Mouse (Mus musculus) midbrain, embryonic 16.5 days (tissue): ENCODE results near the gene Atl1. TPM values are rescaled to one million over a fixed set of nuclear protein-coding genes. Genes with fewer than 3 reads are reported as not detected.

Experiments used
- ATAC-seq: fragments of 200-750 bp; cut with Nextera tagmentation; 2 replicates; pipeline ENCODE4 v1.8.0; 2017; ENCODE audit warnings: moderate TSS enrichment
- H3K27ac ChIP-seq: fragments of 300-500 bp; sonication (generic); 2 replicates; pipeline ENCODE4 v1.5.1; 2014; ENCODE audit warnings: mild to moderate bottlenecking, low read length, mixed read lengths
- H3K27me3 ChIP-seq: fragments of 300-500 bp; sonication (generic); 2 replicates; pipeline ENCODE4 v1.6.1; 2014; ENCODE audit warnings: low read depth, low read length, mixed read lengths; ENCODE audit not compliant: control insufficient read depth, insufficient read depth
- H3K36me3 ChIP-seq: fragments of 300-500 bp; sonication (generic); 2 replicates; pipeline ENCODE4 v1.6.1; 2014; ENCODE audit warnings: mild to moderate bottlenecking, low read length, moderate library complexity, mixed read lengths; ENCODE audit not compliant: control insufficient read depth, insufficient read depth
- H3K4me1 ChIP-seq: fragments of 300-500 bp; sonication (generic); 2 replicates; pipeline ENCODE4 v1.6.1; 2014; ENCODE audit warnings: mild to moderate bottlenecking, low read length, mixed read lengths; ENCODE audit not compliant: control insufficient read depth, insufficient read depth
- H3K4me2 ChIP-seq: fragments of 300-500 bp; sonication (generic); 2 replicates; pipeline ENCODE4 v1.6.1; 2014; ENCODE audit warnings: mild to moderate bottlenecking, low read length, mixed read lengths
- H3K4me3 ChIP-seq: fragments of 300-500 bp; sonication (generic); 2 replicates; pipeline ENCODE4 v1.5.1; 2014; ENCODE audit warnings: low read depth, mild to moderate bottlenecking, low read length, moderate library complexity, mixed read lengths
- H3K9ac ChIP-seq: fragments of 300-500 bp; sonication (generic); 2 replicates; pipeline ENCODE4 v1.6.1; 2014; ENCODE audit warnings: low read depth, low read length, mixed read lengths
- H3K9me3 ChIP-seq: fragments of 300-500 bp; sonication (generic); replicated peaks from 2 replicates; pipeline ENCODE4 v1.6.1; 2014; ENCODE audit warnings: mild to moderate bottlenecking, low read length, mixed read lengths; ENCODE audit not compliant: control insufficient read depth, poor library complexity, severe bottlenecking
- WGBS: fragments of 180-500 bp; shearing (Covaris S2); extraction: QIAGEN DNeasy Blood & Tissue Kit; methylation state at CpG from one replicate; pipeline ENCODE4 v1.1.7; 2014; 5-methylcytosine and 5-hydroxymethylcytosine counted together
- polyA plus RNA-seq: library from polyadenylated mRNA; unstranded; fragments of >200 nt; fragmentation: Nextera tagmentation; extraction: Ambion mirVana; gene quantifications from 2 replicates; pipeline ENCODE4 v1.2.1, GENCODE M21; 2015

Atl1 gene
- polyA plus RNA-seq, 1 experiment from 2014 or later, result 171 TPM

- Histone ChIP-seq H3K4me3 (no peak overlapping the region), H3K36me3 (no peaks in the 10 kb centered on the region), H3K4me1 (no peaks in the 10 kb centered on the region; the same call in 1 of the 2 replicates), H3K9me3 (no peaks in the 10 kb centered on the region), H3K27ac (no peak overlapping the region), H3K9ac (no peak overlapping the region), H3K4me2 (no peak overlapping the region), H3K27me3 (no peaks in the 10 kb centered on the region)
- 96% methylated on average over 12 of the region's 12 CpGs for WGBS
- no peak for ATAC-seq
Observed at GRCm38 (mm10) chr12:69855641-69856300, 36.6 kb upstream of the Atl1 start.

- no peaks in the 10 kb centered on the region for H3K27me3 ChIP-seq
- H3K4me1 ChIP-seq, result no peaks in the 10 kb centered on the region; the same call in 1 of the 2 replicates
- no peak overlapping the region for H3K27ac ChIP-seq
- H3K36me3 ChIP-seq, result no peaks in the 10 kb centered on the region
- H3K9ac ChIP-seq, result no peak overlapping the region
- H3K9me3 ChIP-seq, result no peaks in the 10 kb centered on the region
- 97% methylated on average over 10 of the region's 10 CpGs for WGBS
- no peak overlapping the region for H3K4me2 ChIP-seq
- no peak for ATAC-seq
- H3K4me3 ChIP-seq, result no peak overlapping the region
Observed at GRCm38 (mm10) chr12:69856398-69856797, 36.0 kb upstream of the Atl1 start.

GRCm38 (mm10) chr12:69857597-69857996, 34.8 kb upstream of the Atl1 start:
- 97% methylated on average over 2 of the region's 2 CpGs for WGBS

GRCm38 (mm10) chr12:69858847-69859246, 33.6 kb upstream of the Atl1 start:
- 93% methylated on average over 4 of the region's 4 CpGs for WGBS
- Histone ChIP-seq H3K27me3 (no peaks in the 10 kb centered on the region), H3K4me1 (no peaks in the 10 kb centered on the region), H3K36me3 (no peaks in the 10 kb centered on the region), H3K27ac (no peak overlapping the region), H3K9me3 (no peaks in the 10 kb centered on the region), H3K9ac (no peak overlapping the region), H3K4me2 (no peak overlapping the region), H3K4me3 (no peak overlapping the region)
- ATAC-seq, result no peak

More at GRCm38 (mm10) chr12:69857597-69857996, 34.8 kb upstream of the Atl1 start:
- H3K4me2 ChIP-seq, result no peak overlapping the region
- ATAC-seq, result no peak
- H3K4me1 ChIP-seq, result no peaks in the 10 kb centered on the region
- no peaks in the 10 kb centered on the region for H3K36me3 ChIP-seq
- H3K9ac ChIP-seq, result no peak overlapping the region
- no peak overlapping the region for H3K4me3 ChIP-seq
- no peaks in the 10 kb centered on the region for H3K27me3 ChIP-seq
- H3K9me3 ChIP-seq, result no peaks in the 10 kb centered on the region
- H3K27ac ChIP-seq, result no peak overlapping the region

GRCm38 (mm10) chr12:69863505-69863904, 28.9 kb upstream of the Atl1 start:
- Histone ChIP-seq H3K36me3 (0 out of 2 replicates have a peak, but pooled peaks cover 5% of the 10 kb centered on the region), H3K4me1 (no peaks in the 10 kb centered on the region), H3K9ac (no peak overlapping the region), H3K4me3 (no peak overlapping the region), H3K4me2 (no peak overlapping the region), H3K27me3 (no peaks in the 10 kb centered on the region), H3K27ac (no peak overlapping the region), H3K9me3 (no peaks in the 10 kb centered on the region)
- ATAC-seq, result no peak
- 79% methylated on average over 5 of the region's 5 CpGs for WGBS

GRCm38 (mm10) chr12:69864164-69864692, 28.2 kb upstream of the Atl1 start:
- Histone ChIP-seq H3K4me3 (no peak overlapping the region), H3K4me1 (no peaks in the 10 kb centered on the region), H3K36me3 (0 out of 2 replicates have a peak, but pooled peaks cover 5% of the 10 kb centered on the region), H3K27me3 (no peaks in the 10 kb centered on the region), H3K9ac (no peak overlapping the region), H3K9me3 (no peaks in the 10 kb centered on the region), H3K4me2 (no peak overlapping the region), H3K27ac (no peak overlapping the region)
- WGBS, result 54% methylated on average over 4 of the region's 4 CpGs
- ATAC-seq, result no peak

- no peak overlapping the region for H3K9ac ChIP-seq
- H3K4me2 ChIP-seq, result no peak overlapping the region
- H3K4me3 ChIP-seq, result no peak overlapping the region
- no peaks in the 10 kb centered on the region for H3K4me1 ChIP-seq
- WGBS, result 93% methylated on average over 5 of the region's 5 CpGs
- H3K27ac ChIP-seq, result no peak overlapping the region
- H3K9me3 ChIP-seq, result no peaks in the 10 kb centered on the region
- no peak for ATAC-seq
- H3K36me3 ChIP-seq, result peaks cover 10% of the 10 kb centered on the region
- no peaks in the 10 kb centered on the region for H3K27me3 ChIP-seq
Observed at GRCm38 (mm10) chr12:69867338-69867737, 25.1 kb upstream of the Atl1 start.

- no peaks in the 10 kb centered on the region for H3K4me1 ChIP-seq
- ATAC-seq, result no peak
- H3K36me3 ChIP-seq, result peaks cover 5% of the 10 kb centered on the region
- no peaks in the 10 kb centered on the region for H3K27me3 ChIP-seq
- H3K27ac ChIP-seq, result no peak overlapping the region
- no peaks in the 10 kb centered on the region for H3K9me3 ChIP-seq
- 94% methylated on average over 5 of the region's 5 CpGs for WGBS
- no peak overlapping the region for H3K9ac ChIP-seq
- no peak overlapping the region for H3K4me2 ChIP-seq
- H3K4me3 ChIP-seq, result no peak overlapping the region
Observed at GRCm38 (mm10) chr12:69871632-69872031, 20.8 kb upstream of the Atl1 start.

- peaks cover 13% of the 10 kb centered on the region for H3K4me1 ChIP-seq
- H3K4me3 ChIP-seq, result no peak overlapping the region
- 91% methylated on average over 9 of the region's 9 CpGs for WGBS
Observed at GRCm38 (mm10) chr12:69877842-69878363, 14.5 kb upstream of the Atl1 start.

More at GRCm38 (mm10) chr12:69877842-69878363, 14.5 kb upstream of the Atl1 start:
- H3K27ac ChIP-seq, result no peak overlapping the region
- H3K4me2 ChIP-seq, result no peak overlapping the region
- no peak for ATAC-seq
- H3K9me3 ChIP-seq, result no peaks in the 10 kb centered on the region
- no peaks in the 10 kb centered on the region for H3K36me3 ChIP-seq
- H3K27me3 ChIP-seq, result no peaks in the 10 kb centered on the region
- H3K9ac ChIP-seq, result no peak overlapping the region
